Mouse (Mus musculus) layer of hippocampus, adult 9-10 months (tissue): ENCODE results near the gene Clca3a1.

Source experiments
- DNase-seq: peaks from one replicate; pipeline ENCODE4 v3.0.0; 2022; ENCODE audit warnings: low spot score

Gene Clca3a1

GRCm38 (mm10) chr3:144719088-144719900 lies 41.5 kb downstream of the Clca3a1 start:
- DNase-seq: peak; percentile 58

- DNase-seq: no peak
Observed at GRCm38 (mm10) chr3:144718706-144719087, 42.1 kb downstream of the Clca3a1 start.

GRCm38 (mm10) chr3:144717835-144718234 lies 42.9 kb downstream of the Clca3a1 start:
- no peak for DNase-seq

DNA sequence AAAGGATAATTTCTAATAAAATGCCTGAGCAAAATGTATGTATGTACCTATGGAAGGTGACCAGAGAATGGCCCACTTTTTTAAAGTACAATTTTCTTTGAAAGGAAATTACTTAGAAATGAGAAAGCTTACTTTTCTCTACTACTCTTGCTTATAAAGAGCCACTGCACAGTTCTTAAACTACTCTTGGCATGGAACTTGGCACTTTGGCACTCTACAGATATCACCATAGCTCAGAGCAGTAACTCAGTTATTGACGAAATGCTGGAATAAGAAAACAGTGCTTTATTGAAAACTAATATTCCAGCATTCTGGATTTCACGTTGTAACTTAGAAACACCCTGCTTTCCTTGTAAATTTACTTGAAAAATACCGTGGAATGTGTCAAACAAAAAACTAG lies 43.7 kb downstream of the Clca3a1 start:
- no peak for DNase-seq

GRCm38 (mm10) chr3:144715901-144716300 lies 44.9 kb downstream of the Clca3a1 start:
- DNase-seq: no peak

DNA sequence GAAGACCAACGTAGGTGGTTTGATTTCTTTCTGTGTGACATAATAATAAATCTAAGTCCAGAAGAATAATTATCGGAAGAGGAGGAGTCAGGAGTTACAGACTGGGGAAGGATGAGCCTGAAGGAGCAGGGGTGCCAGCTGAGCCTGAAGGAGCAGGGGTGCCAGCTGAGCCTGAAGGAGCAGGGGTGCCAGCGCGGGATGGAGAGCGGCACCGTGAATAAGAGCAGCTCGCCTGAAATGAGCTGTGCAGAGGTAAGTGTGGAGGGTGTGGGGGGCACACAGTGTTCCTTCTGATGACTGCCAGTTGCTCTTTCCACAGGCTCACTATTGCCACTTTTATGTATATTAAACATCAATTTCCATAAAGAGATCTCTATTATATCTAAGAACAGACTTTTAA lies 45.7 kb downstream of the Clca3a1 start:
- DNase-seq: no peak

DNA sequence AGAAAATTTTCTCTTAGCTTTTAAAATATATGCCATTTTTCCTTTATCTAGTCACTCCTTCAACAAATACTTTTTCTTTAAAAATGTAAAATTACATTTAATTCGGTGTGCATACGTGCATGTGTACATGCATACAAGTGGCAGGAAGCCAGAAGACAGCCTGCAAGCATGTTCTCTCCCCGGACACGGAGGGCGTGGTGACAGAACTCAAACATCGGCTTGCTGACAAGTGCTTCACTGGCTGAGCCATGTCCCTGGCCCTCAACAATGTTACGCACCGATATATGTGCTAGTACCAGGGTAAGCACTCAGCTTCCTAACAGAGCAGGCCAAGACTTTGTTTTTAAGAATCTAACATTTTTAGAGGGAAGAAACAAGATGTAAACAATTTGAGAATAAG lies 46.2 kb downstream of the Clca3a1 start:
- no peak for DNase-seq

DNA sequence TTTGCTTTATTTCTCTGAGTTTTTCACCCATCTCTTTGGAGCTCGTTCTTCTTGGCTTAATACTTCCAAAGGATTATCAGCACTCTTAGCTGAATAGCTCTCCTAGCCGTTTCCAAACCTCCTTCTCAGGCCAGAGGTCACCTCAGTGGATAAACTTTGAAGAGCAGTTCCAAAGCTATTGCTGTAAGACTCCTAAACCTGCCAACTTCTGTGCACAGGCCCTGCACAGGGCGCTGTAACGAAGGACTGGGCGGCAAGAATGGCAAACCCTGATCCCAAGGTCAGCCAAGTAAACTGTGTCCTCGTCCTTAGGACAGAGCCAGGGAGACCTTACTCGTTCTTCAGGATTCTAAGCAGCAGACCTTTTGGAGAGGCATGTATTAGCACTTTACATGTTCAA lies 46.7 kb downstream of the Clca3a1 start:
- DNase-seq: no peak

GRCm38 (mm10) chr3:144711607-144712206 lies 49.1 kb downstream of the Clca3a1 start:
- no peak for DNase-seq

GRCm38 (mm10) chr3:144708612-144709011 lies 52.2 kb downstream of the Clca3a1 start:
- no peak for DNase-seq

DNA sequence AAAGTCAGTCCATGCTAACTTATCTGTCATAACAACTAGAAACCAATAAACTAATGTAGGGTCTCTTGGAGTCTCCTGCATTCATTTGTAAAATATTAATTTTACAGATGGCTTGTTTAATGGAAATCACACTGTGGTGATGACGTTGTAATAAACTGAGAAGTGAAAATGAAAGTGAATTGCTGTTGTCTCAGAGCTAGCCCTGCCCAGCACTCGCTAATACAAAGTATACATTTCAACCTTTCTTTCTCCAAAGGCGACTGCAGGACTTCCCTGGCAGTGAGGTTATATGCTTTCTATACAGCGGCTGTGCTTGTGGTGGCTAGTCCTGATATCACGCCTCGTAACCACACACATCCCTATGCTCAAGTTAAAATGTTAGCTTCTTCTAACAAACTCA lies 56.8 kb downstream of the Clca3a1 start:
- no peak for DNase-seq

GRCm38 (mm10) chr3:144698790-144699433 lies 61.9 kb downstream of the Clca3a1 start:
- DNase-seq: no peak

DNA sequence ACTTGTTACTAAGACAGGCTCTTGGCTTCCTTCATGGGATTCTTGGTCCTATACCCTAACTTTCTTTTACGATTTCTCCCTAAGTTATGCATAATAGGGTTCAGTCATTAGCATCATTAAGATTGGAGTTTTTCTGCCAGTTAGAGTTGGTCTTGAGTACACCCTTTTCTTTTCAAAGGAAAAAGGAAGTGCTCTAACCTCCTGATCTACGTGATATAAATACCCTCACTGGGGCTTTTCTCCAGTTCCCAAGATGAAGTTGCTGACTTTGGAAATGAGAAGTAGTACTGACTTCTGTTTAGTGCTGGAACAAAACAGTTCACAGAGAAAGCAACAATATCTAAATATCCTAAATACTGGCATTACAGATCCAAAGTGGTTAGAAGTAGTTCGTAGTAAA lies 62.8 kb downstream of the Clca3a1 start:
- DNase-seq: no peak

GRCm38 (mm10) chr3:144697154-144697553 lies 63.6 kb downstream of the Clca3a1 start:
- DNase-seq: no peak

DNA sequence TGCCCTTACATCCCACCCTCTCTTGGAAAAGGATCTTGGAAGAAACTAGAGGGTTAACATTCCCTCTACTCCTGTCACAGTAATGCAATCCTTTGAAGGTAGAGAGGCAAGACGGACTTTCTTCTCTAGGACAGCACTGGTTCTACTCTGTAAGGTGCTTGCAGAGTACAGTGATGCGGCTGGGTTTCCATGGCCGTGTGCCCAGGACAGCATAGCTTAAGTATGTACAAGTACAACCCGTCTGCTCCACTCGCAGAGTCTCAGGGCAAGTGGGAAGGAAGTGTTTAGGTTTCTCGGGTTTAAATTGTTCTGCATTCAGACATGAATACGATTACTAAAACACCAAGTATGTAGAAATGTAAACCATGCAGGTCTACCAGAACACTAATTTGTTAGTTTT lies 65.8 kb downstream of the Clca3a1 start:
- no peak for DNase-seq

DNA sequence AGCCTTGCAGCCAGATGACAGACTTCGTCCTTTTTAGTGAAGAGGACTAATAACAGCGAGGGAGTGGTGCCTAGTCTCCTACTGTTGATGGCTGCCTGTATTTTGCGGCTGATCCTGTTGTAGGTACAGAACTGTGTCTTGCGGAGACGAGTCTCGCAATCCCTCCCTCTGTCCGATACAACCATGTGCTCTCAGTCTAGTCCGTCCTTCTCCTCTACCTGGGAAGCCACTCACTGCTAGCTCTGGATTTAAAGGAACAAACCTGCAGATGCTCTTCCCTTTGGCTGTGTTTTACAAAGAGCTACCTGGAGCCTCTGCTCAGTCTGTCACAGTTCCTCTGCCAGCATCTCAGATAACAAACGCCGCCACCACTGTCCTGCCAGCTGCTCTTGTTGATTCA lies 66.7 kb downstream of the Clca3a1 start:
- DNase-seq: no peak

DNA sequence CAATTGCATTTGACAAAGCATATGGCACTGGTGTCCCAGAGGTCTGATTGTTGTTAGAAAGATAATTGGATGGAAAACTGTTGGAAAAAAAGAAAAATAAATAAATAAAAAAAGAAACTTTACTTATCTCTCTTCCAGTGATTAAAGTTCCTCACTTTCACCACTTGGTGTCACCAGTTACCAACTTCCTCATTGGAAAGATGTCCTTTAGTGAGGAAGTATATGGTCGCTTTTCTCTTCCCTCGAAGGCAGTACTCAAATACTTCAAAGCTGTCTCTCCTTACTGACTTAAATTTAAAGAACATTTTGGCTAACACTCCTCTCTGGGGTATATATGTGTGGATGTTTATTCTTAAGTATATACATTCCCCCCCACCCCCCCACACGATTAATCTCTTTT lies 68.7 kb downstream of the Clca3a1 start:
- no peak for DNase-seq

- no peak for DNase-seq
Observed at GRCm38 (mm10) chr3:144689236-144689635, 71.5 kb downstream of the Clca3a1 start.

DNA sequence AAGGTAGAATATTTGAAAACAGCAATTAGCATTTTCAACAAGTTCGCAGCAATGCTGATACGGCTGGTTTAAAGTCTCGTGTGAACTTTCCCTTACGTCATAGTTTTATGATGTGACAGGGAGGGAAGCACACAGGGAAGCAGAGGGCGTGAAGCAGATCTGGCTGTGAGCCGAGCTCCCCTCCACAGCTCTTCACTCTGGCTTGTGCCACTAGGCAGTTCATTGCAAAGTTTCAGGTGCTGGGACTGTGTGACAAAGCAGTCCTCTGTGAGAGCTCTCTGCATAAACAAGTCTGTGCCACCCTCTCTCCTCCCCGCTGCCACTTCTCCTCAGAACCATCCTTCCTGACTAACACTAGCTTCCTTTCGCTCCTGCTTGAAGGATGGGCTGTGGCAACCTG lies 72.5 kb downstream of the Clca3a1 start:
- DNase-seq: no peak

DNA sequence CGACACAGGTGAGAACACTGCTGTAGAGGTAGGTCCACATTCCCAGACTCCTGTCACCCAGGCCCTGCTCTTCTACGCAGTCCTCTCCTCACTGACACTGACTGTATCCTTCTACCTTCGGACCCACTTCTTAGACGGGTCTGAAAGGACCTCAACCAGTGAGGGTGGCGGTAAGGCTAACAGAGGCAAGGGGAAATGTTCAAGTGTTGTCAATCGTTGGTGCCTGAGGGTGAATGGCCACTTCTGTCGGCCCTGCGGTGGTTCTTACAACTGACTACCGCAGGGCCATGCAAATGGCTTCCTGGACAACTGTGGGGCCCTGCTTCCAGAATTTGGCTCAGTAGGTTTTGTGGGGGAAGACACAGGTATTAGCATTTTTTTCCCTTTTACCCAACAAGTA lies 73.2 kb downstream of the Clca3a1 start:
- no peak for DNase-seq

- no peak for DNase-seq
Observed at GRCm38 (mm10) chr3:144686146-144686545, 74.6 kb downstream of the Clca3a1 start.

GRCm38 (mm10) chr3:144683136-144683814 lies 77.5 kb downstream of the Clca3a1 start:
- DNase-seq: no peak

- no peak for DNase-seq
Observed at GRCm38 (mm10) chr3:144681542-144681941, 79.2 kb downstream of the Clca3a1 start.
